Mouse (Mus musculus) left cerebral cortex, postnatal 25 days (tissue): ENCODE data around the gene Fgd5. TPM values are rescaled to one million over a fixed set of nuclear protein-coding genes. Genes with fewer than 3 reads are reported as not detected.
A peak's percentile ranks its signal among the peaks of the same experiment; 100 is the strongest.

Experiments used
- DNase-seq, 2 experiments: peaks; one replicate each; pipeline ENCODE4 v3.0.0; 2022; ENCODE audit warnings: low spot score in 2 of 2, mixed read lengths in 1 of 2
- intact Hi-C: fragments of 180-260 bp; cut with DNase I; formaldehyde crosslinking; loops from one replicate; pipeline ENCODE4 v1.15.1; 2025
- total RNA-seq, 2 experiments: library from RNA; stranded (reverse); gene quantifications; 2 replicates each; pipeline ENCODE4 v1.2.3; 2021

The Fgd5 gene
- total RNA-seq, 2 experiments from 2014 or later: 5.2 TPM

GRCm38 (mm10) chr6:92004137-92004805 lies 25.6 kb downstream of the Fgd5 start:
- intact Hi-C loops: no loop called here
- no peak for DNase-seq

GRCm38 (mm10) chr6:92004806-92005205 lies 26.1 kb downstream of the Fgd5 start:
- intact Hi-C loops: no loop called here
- DNase-seq: no peak

- DNase-seq: no peak
- intact Hi-C loops: loop anchor here (10.0 kb wide), 1 partner anchor 366 kb away; no protein-coding TSS in a partner anchor
Observed at GRCm38 (mm10) chr6:92010895-92011294, 32.2 kb downstream of the Fgd5 start.

GRCm38 (mm10) chr6:92012413-92012812 lies 33.7 kb downstream of the Fgd5 start:
- no peak for DNase-seq
- intact Hi-C loops: loop anchor here (10.0 kb wide), 1 partner anchor 368 kb away; no protein-coding TSS in a partner anchor

- intact Hi-C loops: loop anchor here (10.0 kb wide), 1 partner anchor 368 kb away; no protein-coding TSS in a partner anchor
- DNase-seq: no peak
Observed at GRCm38 (mm10) chr6:92013035-92013434, 34.4 kb downstream of the Fgd5 start.

- intact Hi-C loops: loop anchor here (10.0 kb wide), 1 partner anchor 369 kb away; no protein-coding TSS in a partner anchor
Observed at GRCm38 (mm10) chr6:92013620-92014019, 34.9 kb downstream of the Fgd5 start.

GRCm38 (mm10) chr6:92014936-92015335 lies 36.3 kb downstream of the Fgd5 start:
- no peak for DNase-seq

More at GRCm38 (mm10) chr6:92013620-92014019, 34.9 kb downstream of the Fgd5 start:
- no peak for DNase-seq

GRCm38 (mm10) chr6:92015848-92016247 lies 37.2 kb downstream of the Fgd5 start:
- DNase-seq: no peak
- intact Hi-C loops: loop anchor here (10.0 kb wide), 1 partner anchor 371 kb away; no protein-coding TSS in a partner anchor

More at GRCm38 (mm10) chr6:92014936-92015335, 36.3 kb downstream of the Fgd5 start:
- intact Hi-C loops: loop anchor here (10.0 kb wide), 1 partner anchor 370 kb away; no protein-coding TSS in a partner anchor

- intact Hi-C loops: loop anchor here (10.0 kb wide), 1 partner anchor 372 kb away; no protein-coding TSS in a partner anchor
- DNase-seq: no peak
Observed at GRCm38 (mm10) chr6:92016738-92017137, 38.1 kb downstream of the Fgd5 start.

- intact Hi-C loops: loop anchor here (10.0 kb wide), 1 partner anchor 374 kb away; no protein-coding TSS in a partner anchor
- no peak for DNase-seq
Observed at GRCm38 (mm10) chr6:92018421-92018820, 39.7 kb downstream of the Fgd5 start.

GRCm38 (mm10) chr6:92021061-92021460 lies 42.4 kb downstream of the Fgd5 start:
- intact Hi-C loops: no loop called here
- DNase-seq: no peak

GRCm38 (mm10) chr6:92021506-92021905 lies 42.8 kb downstream of the Fgd5 start:
- DNase-seq: no peak
- intact Hi-C loops: no loop called here

- no peak for DNase-seq
- intact Hi-C loops: no loop called here
Observed at GRCm38 (mm10) chr6:92025252-92025651, 46.6 kb downstream of the Fgd5 start.

- DNase-seq: no peak
- intact Hi-C loops: no loop called here
Observed at GRCm38 (mm10) chr6:92027379-92027778, 48.7 kb downstream of the Fgd5 start.

GRCm38 (mm10) chr6:92030646-92031045 lies 52.0 kb downstream of the Fgd5 start:
- no peak for DNase-seq
- intact Hi-C loops: no loop called here

GRCm38 (mm10) chr6:92034713-92035112 lies 56.0 kb downstream of the Fgd5 start:
- no peak for DNase-seq
- intact Hi-C loops: no loop called here

- no peak for DNase-seq
- intact Hi-C loops: no loop called here
Observed at GRCm38 (mm10) chr6:92036372-92036771, 57.7 kb downstream of the Fgd5 start.

- DNase-seq: no peak
- intact Hi-C loops: no loop called here
Observed at GRCm38 (mm10) chr6:92038158-92038557, 59.5 kb downstream of the Fgd5 start.

GRCm38 (mm10) chr6:92041271-92041670 lies 62.6 kb downstream of the Fgd5 start:
- intact Hi-C loops: no loop called here

GRCm38 (mm10) chr6:92042055-92042454 lies 63.4 kb downstream of the Fgd5 start:
- intact Hi-C loops: no loop called here
- peak in 1 of 2 experiments; percentile 69 for DNase-seq

More at GRCm38 (mm10) chr6:92041271-92041670, 62.6 kb downstream of the Fgd5 start:
- DNase-seq: no peak

- intact Hi-C loops: no loop called here
- DNase-seq: peak in 1 of 2 experiments; percentile 35
Observed at GRCm38 (mm10) chr6:92042850-92043249, 64.2 kb downstream of the Fgd5 start.
